8 mouse cellular contexts compared by ENCODE assay signal in genomic region chr2:13500298-13500999, GRCm38 (mm10). TPM values are rescaled to one million over a fixed set of nuclear protein-coding genes. Genes with fewer than 3 reads are reported as not detected.
A peak's percentile ranks its signal among the peaks of the same experiment; 100 is the strongest.
DNase-seq lines count a peak whose midpoint lies in the region.

No protein-coding gene starts in this region.

- peaks cover 22% of the 10 kb centered on the region for H3K4me1 ChIP-seq in forebrain, embryonic 10.5 days

- no peaks in the 10 kb centered on the region for H3K9me3 ChIP-seq in forebrain, embryonic 10.5 days

- 69% methylated on average over 5 of the region's 5 CpGs for WGBS in forebrain, embryonic 10.5 days

- peak; percentile 57 for DNase-seq in 3134 (ENCODE audit: extremely low read depth, insufficient read length, low spot score)
- DNase-seq in 3T3-L1 (ENCODE audit: low read depth, low spot score): peak; percentile 85
- DNase-seq in forebrain, embryonic 10.5 days (ENCODE audit: extremely low spot score, low spot score): no peak
- DNase-seq in mesoderm, embryonic 11.5 days (ENCODE audit: low read depth, low spot score): peak; percentile 83
- no peak for DNase-seq in adrenal gland, postnatal 14 days
- DNase-seq in heart, postnatal 10 days: no peak
- no peak for DNase-seq in ovary, postnatal 14 days (ENCODE audit: low spot score)
- DNase-seq in adrenal gland, adult 8-10 months: no peak

- H3K27me3 ChIP-seq in forebrain, embryonic 10.5 days (ENCODE audit: poor library complexity, severe bottlenecking): no peaks in the 10 kb centered on the region

- no peaks in the 10 kb centered on the region for H3K36me3 ChIP-seq in forebrain, embryonic 10.5 days (replicated peaks)

- intact Hi-C loops in heart, postnatal 10 days (cut with DNase I): no loop called here

- H3K4me3 ChIP-seq in forebrain, embryonic 10.5 days: no peak overlapping the region

- peak overlapping the region; percentile 53; the same call in 1 of the 2 replicates for H3K27ac ChIP-seq in forebrain, embryonic 10.5 days

RNA-seq across cellular contexts. Expression of gene Cubn, which starts 8.8 kb away (rescaled TPM):
- 0.23 and 0.40 TPM in 2 replicates for polyA plus RNA-seq in forebrain, embryonic 10.5 days (2016; fragmentation: Nextera tagmentation; extraction: Ambion mirVana)
- total RNA-seq in adrenal gland, postnatal 14 days (2021): 0.41 and 0.90 TPM in 2 replicates
- total RNA-seq in heart, postnatal 10 days (2021): 1 to 10 TPM; 1.6 to 1.7 TPM
- under 1 TPM; 0.17 to 0.37 (median 0.21) TPM for total RNA-seq in adrenal gland, adult 8-10 months (2022)

RNA-seq across cellular contexts. Expression of gene Trdmt1, which starts 44.0 kb away (rescaled TPM):
- 8.4 and 10.1 TPM in 2 replicates for polyA plus RNA-seq in forebrain, embryonic 10.5 days (2016; fragmentation: Nextera tagmentation; extraction: Ambion mirVana)
- total RNA-seq in adrenal gland, postnatal 14 days (2021): 3.0 and 8.0 TPM in 2 replicates
- 10 to 100 TPM in 1 of 2 experiments, 1 to 10 TPM in 1; 9.4 to 11.1 TPM for total RNA-seq in heart, postnatal 10 days (2021)
- 1 to 10 TPM; 3.6 to 8.0 (median 5.1) TPM for total RNA-seq in adrenal gland, adult 8-10 months (2022)

Comparison
In these comparisons a context has a peak if more than half of its experiments do, and no peak if none do; other contexts are left out.
1. DNase-seq: peak in 3134 (single experiment), 3T3-L1 (single experiment) and mesoderm, embryonic 11.5 days (single experiment); none in forebrain, embryonic 10.5 days (single experiment), adrenal gland, postnatal 14 days (single experiment), heart, postnatal 10 days (0 of 2), ovary, postnatal 14 days (single experiment) and adrenal gland, adult 8-10 months (single experiment).